Mouse (Mus musculus) E14TG2a.4 (cell line): ENCODE measurements around the gene Wasf3.

Source experiments
- CTCF ChIP-seq: conservative IDR thresholded peaks from 2 replicates; pipeline ENCODE4 v1.5.1; 2014; ENCODE audit warnings: low read length
- POU5F1 ChIP-seq: IDR thresholded peaks from 2 replicates; pipeline ENCODE4 v1.6.1; 2014; ENCODE audit warnings: low read length, borderline replicate concordance

- TF ChIP-seq CTCF (no peak), POU5F1 (no peak)
These were observed 22.1 kb upstream of the Wasf3 start for GRCm38 (mm10) chr5:146362711-146363110.
